ENCODE assay signal across 21 mouse cellular contexts in the genomic region with DNA sequence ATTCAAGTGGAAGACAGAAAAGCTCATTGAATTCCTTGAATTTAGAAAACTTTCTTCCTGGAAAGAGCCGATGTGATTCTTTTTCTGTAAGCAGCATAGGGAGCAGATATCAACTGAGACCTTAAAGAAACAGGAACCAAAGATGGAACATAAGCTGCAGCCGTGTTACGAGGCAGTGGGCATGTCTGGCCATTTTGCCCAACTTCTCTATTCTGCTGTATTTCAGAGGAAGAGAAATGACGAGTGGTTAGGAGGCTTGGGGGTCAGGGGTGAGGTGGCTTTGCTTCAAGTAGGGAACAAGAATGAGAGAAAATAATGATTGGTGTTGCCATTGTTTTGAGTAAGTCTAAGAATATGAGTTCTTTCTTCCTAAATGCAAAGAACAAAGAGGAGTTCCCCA.
DNase-seq lines count a peak whose midpoint lies in the region; ATAC-seq and TF ChIP-seq lines count a peak whose summit lies in the region.
"Had no signal": no experiment of that assay in that cellular context is flagged by ENCODE, and none has a peak within 500 bp of the region (broad histone marks: within the 10 kb centered on the region; RNA-seq: fewer than 3 reads in every experiment).

No protein-coding gene starts in this region.

- peaks cover 20% of the 10 kb centered on the region for H3K4me1 ChIP-seq in liver, postnatal 0 days (ENCODE audit: insufficient read depth)

- no peaks in the 10 kb centered on the region for H3K9me3 ChIP-seq in liver, postnatal 0 days (ENCODE audit: low read length)
- H3K9me3 ChIP-seq: G1E; hindbrain, embryonic 15.5 days; limb, embryonic 12.5 days; midbrain, embryonic 10.5 days; neural tube, embryonic 13.5 days; stomach, embryonic 15.5 days had no signal

- no peak for TF ChIP-seq EP300 in liver, postnatal 0 days (IDR thresholded peaks at IDR 0.05; ENCODE audit: low read depth)

- 37% methylated on average over 4 of the region's 4 CpGs for WGBS in liver, postnatal 0 days (ENCODE audit: insufficient replicate concordance)

- H3K27me3 ChIP-seq in liver, postnatal 0 days (ENCODE audit: insufficient read depth, low read length) = no peaks in the 10 kb centered on the region
- H3K27me3 ChIP-seq: hindbrain, embryonic 15.5 days; limb, embryonic 12.5 days; neural tube, embryonic 13.5 days; stomach, embryonic 15.5 days had no signal

- no peaks in the 10 kb centered on the region for H3K36me3 ChIP-seq in liver, postnatal 0 days (replicated peaks; ENCODE audit: insufficient read depth, low read length)
- H3K36me3 ChIP-seq: G1E; hindbrain, embryonic 15.5 days; limb, embryonic 12.5 days; midbrain, embryonic 10.5 days; neural tube, embryonic 13.5 days; stomach, embryonic 15.5 days had no signal

- peak; percentile 18 for DNase-seq in liver, postnatal 0 days
- DNase-seq in liver = no peak
- peak; percentile 35 to 45 for DNase-seq in B cell, adult 2 months
- peak; percentile 19 to 42 for DNase-seq in monocyte, adult 2 months (ENCODE audit: low read depth in 1 of 2, low spot score in 2 of 2)
- DNase-seq in embryo, embryonic 10 days (ENCODE audit: low spot score) = no peak
- no peak for DNase-seq in cerebellum, adult 18-20 months
- DNase-seq in gastrocnemius, postnatal 10 days = no peak
- DNase-seq: adrenal gland, adult 8-10 months; cerebellum, adult 2 months; gastrocnemius, postnatal 14 days; heart, postnatal 14 days; layer of hippocampus, adult 9-11 months had no signal

- H3K9ac ChIP-seq in liver, postnatal 0 days (replicated peaks) = no peak overlapping the region
- H3K9ac ChIP-seq: hindbrain, embryonic 15.5 days; limb, embryonic 12.5 days; neural tube, embryonic 13.5 days; stomach, embryonic 15.5 days had no signal

- TF ChIP-seq CTCF in liver, postnatal 0 days (IDR thresholded peaks at IDR 0.05; ENCODE audit: low read depth) = no peak

- ATAC-seq in liver, postnatal 0 days = no peak
- peak; percentile 89 for ATAC-seq in common myeloid progenitor, adult 5-6 weeks (replicated peaks; ENCODE audit: low read depth, poor library complexity, severe bottlenecking)
- ATAC-seq: intestine, postnatal 0 days had no signal

- H3K27ac ChIP-seq in liver, postnatal 0 days (ENCODE audit: low read depth) = no peak overlapping the region; the same call in 1 of the 2 replicates
- H3K27ac ChIP-seq: hindbrain, embryonic 15.5 days; kidney, postnatal 0 days; limb, embryonic 12.5 days; midbrain, embryonic 10.5 days; stomach, embryonic 15.5 days had no signal

- H3K4me2 ChIP-seq in liver, postnatal 0 days (ENCODE audit: low read depth, low read length) = no peak overlapping the region
- H3K4me2 ChIP-seq: hindbrain, embryonic 15.5 days; limb, embryonic 12.5 days; neural tube, embryonic 13.5 days; stomach, embryonic 15.5 days had no signal

- H3K4me3 ChIP-seq in liver, postnatal 0 days (ENCODE audit: low read depth, low read length) = no peak overlapping the region
- H3K4me3 ChIP-seq: hindbrain, embryonic 15.5 days; limb, embryonic 12.5 days; midbrain, embryonic 10.5 days; neural tube, embryonic 13.5 days; stomach, embryonic 15.5 days had no signal

Comparison
In these comparisons a context has a peak if more than half of its experiments do, and no peak if none do; other contexts are left out.
1. DNase-seq: peak in liver, postnatal 0 days (single experiment), B cell, adult 2 months (2 of 2) and monocyte, adult 2 months (2 of 2); none in liver (single experiment), embryo, embryonic 10 days (single experiment), cerebellum, adult 18-20 months (0 of 2) and gastrocnemius, postnatal 10 days (single experiment).